Mouse (Mus musculus) limb, embryonic 13.5 days (tissue): ENCODE measurements at regions not wholly inside any gene's neighbourhood (a gene's known extent, or its start where the extent isn't known, plus 50 kb on each side); places are given as distances from the start of the nearest gene placed in this dataset.

Experiments used
- ATAC-seq: fragments of 200-750 bp; cut with Nextera tagmentation; 2 replicates; pipeline ENCODE4 v1.8.0; 2017; ENCODE audit warnings: low read depth, moderate number of reproducible peaks, moderate TSS enrichment; ENCODE audit not compliant: low FRiP score
- H3K27ac ChIP-seq: fragments of 300-500 bp; sonication (generic); 2 replicates; pipeline ENCODE4 v1.5.1; 2015; ENCODE audit warnings: inconsistent platforms, mild to moderate bottlenecking, moderate library complexity
- H3K27me3 ChIP-seq: fragments of 300-500 bp; sonication (generic); 2 replicates; pipeline ENCODE4 v1.6.1; 2015; ENCODE audit warnings: mild to moderate bottlenecking, inconsistent platforms
- H3K36me3 ChIP-seq: fragments of 300-500 bp; sonication (generic); 2 replicates; pipeline ENCODE4 v1.6.1; 2015; ENCODE audit warnings: inconsistent platforms, mild to moderate bottlenecking, moderate library complexity
- H3K4me1 ChIP-seq: fragments of 300-500 bp; sonication (generic); 2 replicates; pipeline ENCODE4 v1.6.1; 2015; ENCODE audit warnings: inconsistent platforms
- H3K4me2 ChIP-seq: fragments of 300-500 bp; sonication (generic); replicated peaks from 2 replicates; pipeline ENCODE4 v1.6.1; 2015; ENCODE audit warnings: inconsistent platforms, mild to moderate bottlenecking, moderate library complexity
- H3K4me3 ChIP-seq: fragments of 300-500 bp; sonication (generic); 2 replicates; pipeline ENCODE4 v1.5.1; 2015; ENCODE audit warnings: moderate library complexity, mild to moderate bottlenecking, inconsistent platforms
- H3K9ac ChIP-seq: fragments of 300-500 bp; sonication (generic); 2 replicates; pipeline ENCODE4 v1.6.1; 2015; ENCODE audit warnings: mild to moderate bottlenecking, inconsistent platforms
- H3K9me3 ChIP-seq: fragments of 300-500 bp; sonication (generic); 2 replicates; pipeline ENCODE4 v1.6.1; 2016; ENCODE audit warnings: inconsistent platforms
- WGBS: fragments of 180-500 bp; shearing (Covaris S2); methylation state at CpG from one replicate; pipeline ENCODE4 v1.1.7; 2015; 5-methylcytosine and 5-hydroxymethylcytosine counted together

DNA sequence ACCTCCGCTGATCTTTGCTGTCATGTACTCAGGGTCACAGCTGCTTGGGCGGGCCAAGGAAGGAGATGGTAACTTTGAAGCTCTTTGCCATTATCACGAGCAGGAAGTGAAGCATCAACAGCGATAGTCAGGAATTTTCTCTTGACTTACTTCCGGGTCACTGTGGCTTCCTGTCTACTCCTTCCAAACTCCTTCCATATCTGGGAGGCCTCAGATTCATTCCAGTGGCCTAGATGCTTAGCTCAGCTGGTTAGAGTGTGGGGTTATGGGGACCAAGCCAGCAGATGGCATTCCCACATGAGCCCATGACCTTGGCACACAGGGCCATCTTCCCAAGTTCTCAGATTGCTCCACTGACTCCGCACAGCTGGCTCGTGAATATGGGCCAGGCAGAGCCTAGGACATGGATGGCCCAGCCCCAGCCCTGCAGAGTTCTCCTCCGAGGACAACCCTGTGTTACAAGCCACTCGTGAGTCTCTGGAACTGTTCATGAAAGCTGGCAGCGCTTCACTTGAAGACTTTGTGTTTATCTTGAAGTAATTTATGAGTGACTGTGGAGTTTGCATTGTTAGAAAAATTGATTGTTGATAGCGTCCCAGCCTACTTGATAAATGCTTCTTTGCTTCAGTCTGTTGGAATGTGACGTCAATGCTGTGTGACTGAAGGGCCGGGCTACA, 133.2 kb downstream of the Slc30a10 start:
- no peak overlapping the region for H3K4me3 ChIP-seq
- H3K9ac ChIP-seq, result no peak overlapping the region
- ATAC-seq, result no peak
- H3K4me1 ChIP-seq, result no peaks in the 10 kb centered on the region
- no peak overlapping the region for H3K4me2 ChIP-seq
- 80% methylated on average over 13 of the region's 13 CpGs for WGBS
- no peaks in the 10 kb centered on the region for H3K36me3 ChIP-seq
- no peak overlapping the region for H3K27ac ChIP-seq
- H3K9me3 ChIP-seq, result no peaks in the 10 kb centered on the region
- no peaks in the 10 kb centered on the region for H3K27me3 ChIP-seq

DNA sequence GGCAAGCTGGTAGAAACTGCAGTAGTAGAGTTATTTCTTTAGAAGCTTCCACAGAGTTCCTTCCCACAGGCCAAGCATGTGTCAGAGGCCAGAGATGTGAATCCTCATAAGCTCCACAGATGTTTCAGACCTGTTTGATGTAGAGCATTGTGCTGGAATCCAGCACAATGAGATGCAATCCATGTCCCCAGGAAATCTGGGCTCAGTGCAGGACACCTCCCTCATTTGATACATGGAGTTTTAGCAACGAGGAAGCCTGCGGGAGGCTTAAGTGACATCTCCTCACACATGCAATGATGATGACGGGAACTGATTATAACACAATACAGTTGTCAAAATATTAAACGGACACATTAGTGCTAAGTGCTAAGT, 133.7 kb downstream of the Slc30a10 start:
- Histone ChIP-seq H3K4me3 (no peak overlapping the region), H3K27ac (no peak overlapping the region), H3K9me3 (no peaks in the 10 kb centered on the region), H3K36me3 (no peaks in the 10 kb centered on the region), H3K4me1 (no peaks in the 10 kb centered on the region), H3K9ac (no peak overlapping the region), H3K27me3 (no peaks in the 10 kb centered on the region), H3K4me2 (no peak overlapping the region)
- WGBS, result 83% methylated on average over 4 of the region's 4 CpGs
- no peak for ATAC-seq

DNA sequence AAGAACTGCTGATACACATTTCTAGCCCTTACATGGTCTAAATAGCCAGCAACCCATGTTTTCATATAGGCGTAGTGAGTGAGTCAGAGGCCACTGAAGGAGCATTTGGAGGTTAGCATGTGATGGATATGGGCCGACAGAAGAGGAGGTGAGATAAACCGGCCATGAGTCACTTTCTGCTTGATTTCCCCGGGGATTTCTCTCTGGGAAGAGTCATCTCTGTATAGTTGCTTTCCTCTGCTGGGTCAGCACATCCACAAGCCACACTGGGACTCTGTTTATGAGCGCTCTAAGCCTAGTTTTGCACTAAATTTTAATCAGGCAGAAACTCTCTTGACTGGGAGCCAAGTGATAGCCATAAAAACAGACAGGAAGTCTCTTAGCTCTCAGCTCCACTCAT, 142.2 kb downstream of the Slc30a10 start:
- Histone ChIP-seq H3K4me2 (no peak overlapping the region), H3K27ac (no peak overlapping the region), H3K36me3 (no peaks in the 10 kb centered on the region), H3K9ac (no peak overlapping the region), H3K4me3 (no peak overlapping the region), H3K9me3 (no peaks in the 10 kb centered on the region), H3K4me1 (no peaks in the 10 kb centered on the region), H3K27me3 (no peaks in the 10 kb centered on the region)
- no peak for ATAC-seq
- 71% methylated on average over 5 of the region's 5 CpGs for WGBS

DNA sequence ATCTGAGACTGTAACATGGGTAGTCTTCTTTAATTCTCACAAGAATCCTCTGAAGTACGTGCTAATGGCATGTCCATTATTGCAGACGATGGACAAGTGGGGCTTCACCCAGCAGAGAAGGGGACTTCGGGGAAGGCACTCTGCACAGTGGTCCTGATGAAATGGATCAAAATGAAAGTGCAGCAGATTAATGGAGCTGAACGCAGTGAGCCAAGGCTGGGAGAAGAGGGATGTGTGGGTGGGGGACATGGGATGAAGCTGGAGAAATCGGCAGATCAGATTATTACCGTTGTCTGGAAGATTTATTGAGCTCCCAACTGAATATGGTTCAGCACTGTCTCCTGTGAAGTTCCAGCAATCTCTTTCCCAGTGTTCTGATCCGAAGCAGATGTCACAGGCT, 143.9 kb downstream of the Slc30a10 start:
- Histone ChIP-seq H3K9me3 (no peaks in the 10 kb centered on the region), H3K4me2 (no peak overlapping the region), H3K4me1 (no peaks in the 10 kb centered on the region), H3K27ac (no peak overlapping the region), H3K27me3 (no peaks in the 10 kb centered on the region), H3K9ac (no peak overlapping the region), H3K4me3 (no peak overlapping the region), H3K36me3 (no peaks in the 10 kb centered on the region)
- WGBS, result 74% methylated on average over 7 of the region's 7 CpGs
- ATAC-seq, result no peak

DNA sequence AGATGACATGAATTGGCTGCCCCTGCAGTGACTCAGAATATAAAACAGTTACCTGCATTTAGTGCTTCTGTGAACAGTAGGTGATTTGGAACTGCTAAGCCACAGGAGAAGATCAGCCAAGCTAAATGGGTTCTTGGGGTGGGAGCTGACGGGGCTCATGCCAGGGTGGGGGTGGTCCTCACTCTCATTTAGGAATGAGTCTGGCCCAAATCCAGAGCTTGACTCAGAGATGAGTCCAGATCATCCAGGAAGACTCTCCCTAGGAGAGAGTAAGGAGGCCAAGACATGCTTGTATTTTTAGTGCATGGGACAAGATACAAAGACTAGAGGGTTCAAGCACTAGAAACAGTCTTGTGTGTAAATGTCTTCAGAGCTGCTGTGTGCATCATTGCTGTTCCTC, 146.5 kb downstream of the Slc30a10 start:
- Histone ChIP-seq H3K9me3 (no peaks in the 10 kb centered on the region), H3K27ac (no peak overlapping the region), H3K4me3 (no peak overlapping the region), H3K4me2 (no peak overlapping the region), H3K9ac (no peak overlapping the region), H3K27me3 (no peaks in the 10 kb centered on the region), H3K4me1 (no peaks in the 10 kb centered on the region), H3K36me3 (no peaks in the 10 kb centered on the region)
- ATAC-seq, result no peak
- WGBS, result 61% methylated on average over 1 of the region's 1 CpGs

DNA sequence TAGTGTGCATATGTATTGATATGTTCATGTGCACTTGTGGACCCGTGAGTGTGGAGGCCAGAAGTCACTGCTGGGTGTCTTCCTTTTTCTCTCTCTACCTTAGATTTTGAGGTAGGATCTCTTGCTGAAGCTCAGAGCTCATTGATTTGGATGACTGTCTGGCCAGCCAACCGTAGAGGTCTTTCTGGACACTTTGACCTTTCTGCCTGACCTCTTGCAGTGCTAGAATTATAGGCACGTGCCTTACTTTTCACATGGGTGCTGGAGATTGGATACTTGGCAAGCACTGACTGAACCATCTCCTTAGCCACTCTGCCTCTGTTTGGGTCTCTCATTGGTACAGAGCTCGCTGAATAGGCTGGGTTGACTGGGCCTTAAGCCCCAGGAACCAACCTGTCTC, 151.3 kb downstream of the Slc30a10 start:
- Histone ChIP-seq H3K4me1 (no peaks in the 10 kb centered on the region), H3K4me2 (no peak overlapping the region), H3K9me3 (no peaks in the 10 kb centered on the region), H3K36me3 (no peaks in the 10 kb centered on the region), H3K9ac (no peak overlapping the region), H3K4me3 (no peak overlapping the region), H3K27me3 (no peaks in the 10 kb centered on the region), H3K27ac (no peak overlapping the region)
- no peak for ATAC-seq
- WGBS, result 85% methylated on average over 4 of the region's 4 CpGs

DNA sequence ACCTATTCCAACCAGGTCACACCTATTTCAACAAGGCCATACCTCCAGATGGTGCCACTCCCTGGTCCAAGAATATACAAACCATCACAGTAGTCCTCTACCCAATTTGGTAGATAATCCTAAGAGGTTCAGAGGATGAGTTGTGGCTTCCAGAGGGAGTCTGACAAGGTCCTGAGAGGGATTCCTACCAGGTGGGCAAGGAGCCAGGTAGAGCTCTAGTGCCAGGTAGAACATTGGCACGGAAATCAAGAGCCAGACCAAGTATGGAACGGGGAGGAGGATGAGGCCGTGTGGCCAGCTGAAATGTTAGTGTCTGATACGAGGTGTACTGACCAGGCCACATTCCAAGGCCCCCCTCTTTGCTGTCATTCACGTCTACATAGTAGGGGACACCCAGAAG, 153.0 kb downstream of the Slc30a10 start:
- no peaks in the 10 kb centered on the region for H3K27me3 ChIP-seq
- H3K9me3 ChIP-seq, result no peaks in the 10 kb centered on the region
- 85% methylated on average over 5 of the region's 5 CpGs for WGBS
- H3K4me2 ChIP-seq, result no peak overlapping the region
- no peaks in the 10 kb centered on the region for H3K36me3 ChIP-seq
- H3K27ac ChIP-seq, result no peak overlapping the region
- H3K4me1 ChIP-seq, result no peaks in the 10 kb centered on the region
- no peak overlapping the region for H3K4me3 ChIP-seq
- no peak overlapping the region for H3K9ac ChIP-seq
- no peak for ATAC-seq

DNA sequence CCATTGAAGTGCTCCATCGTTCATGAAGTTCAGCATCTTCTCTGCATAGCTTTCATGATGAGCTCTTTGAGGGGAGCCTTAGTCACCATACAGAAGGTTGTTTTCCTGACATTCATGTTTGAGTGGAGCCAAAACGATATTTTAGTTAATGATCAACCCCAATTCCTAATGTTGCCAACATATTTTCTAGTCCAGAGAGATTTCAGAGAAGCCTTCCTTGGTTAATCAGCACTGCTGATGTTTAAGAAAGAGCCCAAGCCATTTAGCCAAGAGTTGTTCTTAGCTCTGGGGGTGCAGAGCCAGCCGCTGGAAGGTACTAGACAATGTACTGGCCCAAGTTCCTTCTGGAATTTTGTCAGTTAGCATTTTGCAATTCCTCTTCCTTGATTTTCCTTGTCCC, 153.8 kb downstream of the Slc30a10 start:
- 93% methylated on average over 3 of the region's 3 CpGs for WGBS
- H3K4me3 ChIP-seq, result no peak overlapping the region
- no peak overlapping the region for H3K9ac ChIP-seq
- H3K4me2 ChIP-seq, result no peak overlapping the region
- no peak overlapping the region for H3K27ac ChIP-seq
- H3K36me3 ChIP-seq, result no peaks in the 10 kb centered on the region
- no peaks in the 10 kb centered on the region for H3K9me3 ChIP-seq
- no peak for ATAC-seq
- no peaks in the 10 kb centered on the region for H3K4me1 ChIP-seq
- H3K27me3 ChIP-seq, result no peaks in the 10 kb centered on the region

DNA sequence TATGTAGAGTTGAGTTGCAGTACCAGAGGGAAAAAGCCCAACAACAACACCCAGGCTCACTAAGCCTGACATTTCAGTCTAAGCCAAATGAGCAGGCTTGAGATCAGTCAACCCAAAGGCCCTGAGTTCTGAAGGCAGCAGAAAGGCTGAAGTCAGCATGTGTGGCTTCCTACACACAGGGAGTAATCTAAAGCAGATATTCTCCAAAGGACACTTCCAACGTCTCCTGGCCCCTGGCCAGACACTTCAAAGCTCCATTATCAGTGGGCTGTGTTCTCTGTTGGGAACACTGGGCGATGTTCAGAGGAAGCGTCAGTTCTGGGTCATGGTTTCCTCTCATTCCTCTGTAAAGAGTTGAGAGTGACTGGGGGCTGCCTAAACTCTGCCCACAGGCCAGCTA, 155.9 kb downstream of the Slc30a10 start:
- Histone ChIP-seq H3K4me2 (no peak overlapping the region), H3K27me3 (no peaks in the 10 kb centered on the region), H3K4me1 (no peaks in the 10 kb centered on the region), H3K36me3 (no peaks in the 10 kb centered on the region), H3K27ac (no peak overlapping the region), H3K4me3 (no peak overlapping the region), H3K9ac (no peak overlapping the region), H3K9me3 (no peaks in the 10 kb centered on the region)
- ATAC-seq, result no peak
- 58% methylated on average over 3 of the region's 3 CpGs for WGBS

DNA sequence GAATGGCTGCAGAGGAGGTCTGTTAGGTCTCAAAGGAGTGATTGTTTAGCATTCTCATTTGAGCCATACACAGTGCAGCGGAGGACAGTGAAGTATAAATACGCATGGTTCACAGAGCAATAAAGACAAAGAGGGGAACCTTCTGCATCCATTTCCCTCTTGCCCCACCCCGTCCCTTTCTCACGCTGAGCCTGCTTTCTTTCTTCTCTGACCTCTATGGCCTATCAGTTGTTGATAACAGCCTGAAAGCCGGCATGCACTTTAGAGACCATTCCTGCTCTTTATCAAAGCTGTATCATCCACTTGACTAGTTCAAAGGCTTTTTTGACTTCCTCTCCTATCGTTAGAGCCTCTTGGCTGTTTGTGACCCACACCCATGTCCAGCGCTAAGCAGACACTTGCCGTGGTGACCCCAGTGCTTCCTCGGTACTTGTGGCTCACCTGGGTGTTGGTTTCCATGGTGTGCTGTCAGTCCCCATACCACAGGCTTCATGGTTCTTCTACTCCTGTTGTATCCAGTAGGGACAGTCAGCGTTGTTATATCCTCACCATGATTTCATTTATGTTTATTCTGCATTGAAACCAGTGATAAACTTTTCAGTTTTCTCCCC, 161.3 kb downstream of the Slc30a10 start:
- Histone ChIP-seq H3K4me2 (no peak overlapping the region), H3K4me1 (no peaks in the 10 kb centered on the region), H3K4me3 (no peak overlapping the region), H3K27ac (no peak overlapping the region), H3K9ac (no peak overlapping the region), H3K27me3 (no peaks in the 10 kb centered on the region), H3K36me3 (no peaks in the 10 kb centered on the region), H3K9me3 (no peaks in the 10 kb centered on the region)
- no peak for ATAC-seq
- WGBS, result 33% methylated on average over 10 of the region's 10 CpGs

DNA sequence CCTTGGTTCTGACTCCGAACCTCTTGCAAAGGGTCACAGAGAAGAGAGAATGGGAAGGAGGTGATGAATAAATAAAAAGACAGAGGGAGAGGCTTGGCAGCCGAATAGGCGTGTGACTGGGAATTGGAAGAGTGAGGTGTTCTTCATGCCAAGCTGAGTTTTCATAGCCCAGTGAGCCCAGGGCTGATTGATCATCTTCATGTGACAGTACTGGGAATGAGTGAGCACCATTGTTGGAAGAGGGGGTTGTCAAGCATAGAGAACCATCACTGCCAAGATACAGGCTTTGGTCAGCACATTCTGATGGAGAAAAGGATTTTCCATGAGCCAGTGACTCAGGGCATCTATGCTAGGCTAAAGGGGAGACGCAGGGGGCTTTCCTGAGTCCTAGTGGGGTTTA, 163.0 kb downstream of the Slc30a10 start:
- ATAC-seq, result no peak
- 90% methylated on average over 4 of the region's 4 CpGs for WGBS
- H3K9me3 ChIP-seq, result no peaks in the 10 kb centered on the region

DNA sequence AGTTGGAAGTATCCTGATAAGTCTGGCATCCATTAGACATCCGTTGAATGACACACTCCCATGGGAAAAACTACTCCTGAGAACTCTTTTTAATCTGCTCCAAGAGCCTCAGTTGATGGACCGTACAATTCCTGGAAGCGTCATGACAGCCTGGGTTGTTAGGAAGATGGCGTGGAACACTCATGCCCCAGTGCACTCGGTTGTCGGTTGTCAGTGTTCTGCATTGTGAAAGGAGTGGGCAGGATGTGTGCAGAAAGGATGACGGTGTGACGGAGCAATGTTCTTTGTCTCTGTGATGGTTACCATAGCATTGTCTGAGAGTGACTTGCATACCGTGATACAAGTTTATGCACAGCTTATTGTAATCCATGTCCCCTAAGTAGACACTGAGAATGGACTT, 164.4 kb downstream of the Slc30a10 start:
- Histone ChIP-seq H3K4me1 (no peaks in the 10 kb centered on the region), H3K27ac (no peak overlapping the region), H3K36me3 (no peaks in the 10 kb centered on the region), H3K9me3 (no peaks in the 10 kb centered on the region), H3K9ac (no peak overlapping the region), H3K4me2 (no peak overlapping the region), H3K27me3 (no peaks in the 10 kb centered on the region), H3K4me3 (no peak overlapping the region)
- WGBS, result 90% methylated on average over 9 of the region's 9 CpGs
- no peak for ATAC-seq

More for the DNA sequence above, 163.0 kb downstream of the Slc30a10 start:
- Histone ChIP-seq H3K4me3 (no peak overlapping the region), H3K36me3 (no peaks in the 10 kb centered on the region), H3K9ac (no peak overlapping the region), H3K27ac (no peak overlapping the region), H3K4me1 (no peaks in the 10 kb centered on the region), H3K4me2 (no peak overlapping the region), H3K27me3 (no peaks in the 10 kb centered on the region)

DNA sequence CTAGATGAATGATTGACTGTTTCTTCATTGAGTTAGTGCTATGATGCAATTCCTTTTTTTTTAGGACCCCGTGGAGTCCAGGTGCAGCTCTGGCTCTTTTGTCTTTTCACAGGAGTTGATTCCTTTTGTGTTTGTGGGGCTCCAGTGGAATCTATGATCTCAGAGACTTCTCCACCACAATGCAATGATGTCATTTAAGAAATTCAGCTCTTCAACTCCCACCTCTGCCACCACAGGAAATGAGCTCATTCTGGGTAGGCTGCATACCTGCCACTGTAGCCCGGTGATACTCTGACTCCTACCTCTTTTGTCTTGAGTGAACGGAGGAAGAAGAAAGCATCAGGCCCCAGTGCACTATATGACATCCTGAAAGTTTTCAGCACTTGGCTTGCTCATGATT, 173.8 kb downstream of the Slc30a10 start:
- Histone ChIP-seq H3K9me3 (no peaks in the 10 kb centered on the region), H3K36me3 (no peaks in the 10 kb centered on the region), H3K27ac (no peak overlapping the region), H3K27me3 (no peaks in the 10 kb centered on the region), H3K4me2 (no peak overlapping the region), H3K9ac (no peak overlapping the region), H3K4me1 (no peaks in the 10 kb centered on the region; the same call in 1 of the 2 replicates), H3K4me3 (no peak overlapping the region)
- WGBS, result 77% methylated on average over 3 of the region's 3 CpGs
- no peak for ATAC-seq
